Mouse (Mus musculus): ENCODE data around the gene Iqgap1.

DNA sequence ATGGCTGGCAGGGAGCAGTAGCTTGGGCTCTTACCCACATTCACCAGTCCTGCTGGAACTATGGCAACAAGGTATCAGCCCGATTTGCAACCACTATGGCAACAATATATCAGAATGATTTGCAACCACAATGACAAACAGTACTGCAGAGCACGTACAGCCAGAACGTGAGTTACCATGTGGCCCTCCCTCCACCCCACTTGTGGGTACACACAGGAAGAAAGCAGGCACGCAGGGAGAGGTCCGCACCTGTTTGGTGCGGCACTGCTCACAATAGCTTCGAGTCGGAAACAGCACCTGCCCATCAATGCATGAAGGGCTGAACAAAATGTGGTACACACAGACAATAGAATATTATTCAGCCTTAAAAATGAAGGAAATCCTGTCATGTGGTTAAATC is 107.3 kb downstream of the Iqgap1 start:
- TF ChIP-seq CTCF (IDR thresholded peaks at IDR 0.05) (no peak), POLR2A (IDR thresholded peaks at IDR 0.05; ENCODE audit: insufficient read depth, low read depth, low read length) (no peak)
